Mouse (Mus musculus): ENCODE measurements around the gene Nudt19. TPM values are rescaled to one million over a fixed set of nuclear protein-coding genes. Genes with fewer than 3 reads are reported as not detected.
"Not testable (repeated sequence)": the region's sequence is repeated elsewhere in the genome, so short reads cannot be mapped to it uniquely, and the experiment has no call there.

Nudt19 gene
- total RNA-seq, 2 experiments from 2014 or later, result 24.4 to 55.3 TPM

DNA sequence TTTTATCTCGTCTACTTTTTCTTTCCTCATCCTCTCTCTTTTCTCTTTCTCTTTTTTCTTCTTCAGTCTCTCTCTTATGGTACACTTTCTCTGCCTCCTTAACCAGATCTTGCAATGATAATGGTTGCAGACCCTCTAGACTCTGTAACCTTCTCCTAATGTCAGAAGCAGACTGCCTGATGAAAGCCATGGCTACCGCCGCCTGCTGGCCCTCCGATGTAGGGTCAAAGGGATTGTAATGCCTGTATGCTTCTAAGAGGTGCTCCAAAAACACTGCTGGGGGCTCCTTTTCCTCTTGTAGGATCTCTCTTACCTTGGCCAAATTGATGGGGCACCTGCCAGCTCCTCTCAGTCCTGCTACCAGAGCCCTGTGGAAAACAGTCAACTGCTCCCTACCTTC lies 13.6 kb upstream of the Nudt19 start:
- ATAC-seq (replicated peaks; ENCODE audit: low FRiP score, poor library complexity, severe bottlenecking), result not testable (repeated sequence)

- ATAC-seq (replicated peaks; ENCODE audit: low FRiP score, poor library complexity, severe bottlenecking), result not testable (repeated sequence)
These were observed 9.9 kb upstream of the Nudt19 start for GRCm38 (mm10) chr7:35565965-35566364.

- ATAC-seq (replicated peaks; ENCODE audit: low FRiP score, poor library complexity, severe bottlenecking), result not testable (repeated sequence)
These were observed 8.8 kb upstream of the Nudt19 start for GRCm38 (mm10) chr7:35564872-35565271.

DNA sequence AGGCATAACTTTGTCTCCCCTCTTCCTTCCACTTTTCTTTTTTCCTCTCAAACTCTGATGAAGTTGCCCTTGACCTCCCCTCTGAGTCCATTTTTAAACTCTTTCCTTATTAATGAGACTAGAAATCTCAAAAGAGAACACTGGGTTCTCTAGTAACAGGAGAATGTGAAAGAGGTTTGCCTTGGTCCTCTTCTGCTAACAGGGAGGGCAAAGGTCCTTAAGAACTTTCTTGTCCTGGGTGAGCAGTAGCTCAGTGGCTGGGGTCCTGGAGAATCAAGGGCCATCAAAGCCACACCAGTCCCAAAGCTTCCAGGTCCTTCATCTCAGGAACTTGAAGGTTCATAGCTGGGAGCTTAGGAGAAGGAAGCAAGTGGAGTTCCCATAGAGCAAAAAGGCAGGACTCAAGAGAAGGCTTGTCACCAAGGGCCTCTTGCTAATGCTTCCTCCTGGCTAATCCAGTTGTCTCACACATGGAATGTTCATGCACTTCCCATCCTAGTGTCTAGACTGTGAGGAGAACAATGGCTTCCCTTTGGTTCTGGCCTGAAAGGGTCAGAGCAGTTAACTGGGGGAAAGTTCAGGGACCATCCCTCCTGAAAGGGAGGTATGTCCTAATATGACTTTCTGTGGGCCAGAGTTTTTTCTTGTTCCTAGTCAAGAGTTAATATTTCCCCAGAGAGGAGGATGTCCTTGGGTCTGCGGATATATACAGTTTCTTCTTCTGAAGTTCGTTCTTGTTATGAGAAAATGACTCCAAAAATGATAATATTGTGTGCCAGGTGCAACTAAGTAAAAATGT lies 8.2 kb upstream of the Nudt19 start:
- ATAC-seq (replicated peaks; ENCODE audit: low FRiP score, poor library complexity, severe bottlenecking), result no peak

GRCm38 (mm10) chr7:35563071-35563470 lies 7.0 kb upstream of the Nudt19 start:
- ATAC-seq (replicated peaks; ENCODE audit: low FRiP score, poor library complexity, severe bottlenecking), result no peak

- ATAC-seq (replicated peaks; ENCODE audit: low FRiP score, poor library complexity, severe bottlenecking), result peak; percentile 71
These were observed 3.7 kb upstream of the Nudt19 start for GRCm38 (mm10) chr7:35559838-35560237.

DNA sequence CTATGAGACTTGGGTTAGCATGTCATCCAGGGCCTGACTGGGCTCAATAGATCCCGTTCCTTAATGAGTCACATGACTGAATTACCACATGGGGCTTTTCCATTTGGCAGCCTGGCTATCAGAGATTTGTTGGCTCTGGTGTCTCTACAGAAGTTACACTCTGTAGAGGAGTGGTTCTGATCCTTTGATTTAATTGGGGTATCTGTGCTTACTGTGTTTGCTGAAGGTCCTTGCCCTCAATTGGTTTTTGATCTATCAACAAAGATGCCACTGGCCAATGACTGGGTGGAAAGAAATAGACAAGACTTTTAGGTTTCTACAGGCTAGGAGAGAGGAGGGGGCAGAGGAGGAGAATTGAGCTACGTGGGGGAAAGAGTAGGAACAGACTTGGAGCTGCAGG lies 2.6 kb upstream of the Nudt19 start:
- no peak for ATAC-seq (replicated peaks; ENCODE audit: low FRiP score, poor library complexity, severe bottlenecking)

GRCm38 (mm10) chr7:35557577-35557976 lies 1.5 kb upstream of the Nudt19 start:
- ATAC-seq (replicated peaks; ENCODE audit: low FRiP score, poor library complexity, severe bottlenecking), result no peak

- ATAC-seq (replicated peaks; ENCODE audit: low FRiP score, poor library complexity, severe bottlenecking), result peak; percentile 57
These were observed 801 bp upstream of the Nudt19 start for GRCm38 (mm10) chr7:35556905-35557304.

DNA sequence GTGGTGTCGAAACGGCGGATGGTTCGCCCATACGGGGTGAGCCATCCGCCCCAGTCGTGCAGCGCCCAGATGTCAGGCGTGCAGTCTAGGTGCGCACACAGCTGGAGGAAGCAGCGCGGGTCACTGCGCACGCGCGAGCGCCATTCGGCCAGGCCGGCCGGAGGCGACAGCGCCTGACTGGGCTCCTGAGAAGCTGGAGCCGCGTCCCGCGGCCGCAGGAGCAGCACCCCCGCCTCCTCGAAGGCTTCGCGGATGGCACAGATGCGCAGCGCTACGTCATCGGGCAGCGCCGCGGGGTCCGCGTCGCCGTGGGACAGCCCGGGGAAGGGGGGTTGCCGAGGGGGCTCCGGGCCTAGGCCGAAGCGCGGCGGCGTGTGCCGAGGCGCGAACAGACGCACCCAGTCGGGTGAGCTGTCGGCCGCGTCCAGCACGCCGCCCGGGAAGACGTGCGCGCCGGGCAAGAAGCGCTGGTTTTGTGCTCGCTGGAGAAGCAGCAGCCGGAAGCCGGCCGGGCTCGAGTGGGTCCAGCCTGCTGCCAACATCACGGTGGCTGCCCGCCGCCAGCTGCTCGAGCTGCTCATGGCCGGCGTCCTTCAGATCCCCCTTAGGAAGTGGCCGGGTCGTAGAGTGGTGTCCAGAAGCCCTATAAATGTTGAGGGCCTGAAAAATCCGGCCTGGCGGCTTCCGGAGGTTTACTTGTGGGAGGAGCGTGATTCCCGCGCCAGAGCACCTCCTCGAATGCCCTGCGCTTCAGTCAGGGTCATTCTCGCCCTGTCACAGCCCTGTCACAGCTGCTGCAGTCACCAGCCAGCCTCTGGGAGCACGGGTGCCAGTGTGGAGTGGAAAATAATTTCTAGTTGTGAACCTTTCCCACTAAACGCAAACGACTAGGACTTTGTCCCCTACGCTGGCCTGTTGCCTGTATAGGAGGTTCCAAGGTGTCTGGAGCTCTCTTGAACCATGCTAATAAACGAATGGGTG lies 590 bp downstream of the Nudt19 start:
- peak; percentile 71 for ATAC-seq (replicated peaks; ENCODE audit: low FRiP score, poor library complexity, severe bottlenecking)

DNA sequence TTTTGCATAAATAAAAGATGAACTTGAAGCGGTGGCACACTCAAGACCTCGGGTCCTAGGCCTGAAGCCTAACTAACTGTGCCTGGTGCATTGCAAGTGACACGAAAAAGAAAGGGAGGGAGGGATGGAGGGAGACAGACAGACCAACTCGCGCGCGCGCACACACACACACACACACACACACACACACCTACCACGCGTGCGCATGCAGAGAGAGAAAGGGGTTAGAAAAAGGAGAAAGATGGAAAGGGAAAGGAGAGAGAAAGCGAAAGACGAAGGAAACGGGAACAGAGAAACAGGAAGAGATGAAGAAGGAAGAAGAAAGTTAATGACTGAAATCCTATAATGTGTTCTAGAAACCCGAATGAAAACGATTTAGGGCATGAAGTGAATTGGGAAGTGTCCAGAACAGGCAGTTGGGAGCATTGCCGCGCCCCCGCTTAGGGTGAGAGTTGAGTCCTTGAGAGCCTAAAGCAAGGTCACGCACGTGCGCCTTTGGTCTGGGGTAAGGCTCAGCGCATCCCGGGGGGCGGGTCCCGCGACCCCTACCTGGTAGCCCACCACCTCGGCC lies 1.4 kb downstream of the Nudt19 start:
- ATAC-seq (replicated peaks; ENCODE audit: low FRiP score, poor library complexity, severe bottlenecking), result peak; percentile 11

- no peak for ATAC-seq (replicated peaks; ENCODE audit: low FRiP score, poor library complexity, severe bottlenecking)
These were observed 2.1 kb downstream of the Nudt19 start for GRCm38 (mm10) chr7:35553751-35554604.

GRCm38 (mm10) chr7:35545881-35546280 lies 10.2 kb downstream of the Nudt19 start:
- peak; percentile 88 for ATAC-seq (replicated peaks; ENCODE audit: low FRiP score, poor library complexity, severe bottlenecking)

DNA sequence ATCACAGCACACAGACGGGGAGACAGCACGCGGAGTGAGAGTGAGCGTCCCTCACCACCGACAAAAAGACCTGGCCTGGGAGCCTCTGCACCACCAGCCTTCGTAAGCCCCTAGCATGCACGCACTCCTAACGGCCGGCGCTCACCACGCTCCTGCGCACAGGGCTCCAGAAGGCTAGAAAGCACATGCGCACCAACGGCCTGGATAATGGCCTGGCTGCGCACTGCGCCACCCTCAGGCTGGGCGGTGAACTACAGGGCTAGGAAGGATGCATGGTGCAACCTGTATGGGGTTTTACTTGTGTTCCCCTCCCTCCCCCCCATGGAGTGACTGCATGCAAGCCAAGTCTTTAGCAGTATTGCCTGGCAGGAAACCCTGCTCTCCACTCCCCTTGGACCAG lies 18.5 kb downstream of the Nudt19 start, which contains the start of gene Tdrd12:
Gene Tdrd12, minus strand, starts transcription at position 184 of the 400 bp plus-strand sequence.
- ATAC-seq (replicated peaks; ENCODE audit: low FRiP score, poor library complexity, severe bottlenecking), result no peak

- ATAC-seq (replicated peaks; ENCODE audit: low FRiP score, poor library complexity, severe bottlenecking), result no peak
These were observed 20.2 kb downstream of the Nudt19 start for GRCm38 (mm10) chr7:35535750-35536512.

GRCm38 (mm10) chr7:35530544-35530943 lies 25.6 kb downstream of the Nudt19 start:
- not testable (repeated sequence) for ATAC-seq (replicated peaks; ENCODE audit: low FRiP score, poor library complexity, severe bottlenecking)

DNA sequence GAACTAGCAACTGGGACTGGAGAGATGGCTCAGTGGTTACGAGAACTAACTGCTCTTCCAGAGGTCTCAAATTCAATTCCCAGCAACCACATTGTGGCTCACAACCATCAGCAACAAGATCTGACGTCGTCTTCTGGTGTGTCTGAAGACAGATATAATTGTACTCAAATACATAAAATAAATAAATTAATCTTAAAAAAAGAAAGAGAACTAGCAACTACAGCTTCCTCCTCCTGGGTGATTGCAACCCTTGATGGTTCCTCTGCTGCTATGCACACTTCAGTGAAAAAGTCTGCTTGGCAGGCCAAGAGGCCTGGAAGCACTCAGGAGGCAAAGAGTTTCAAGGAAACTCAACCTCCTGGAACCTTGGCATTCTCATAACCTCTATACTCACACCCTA lies 26.1 kb downstream of the Nudt19 start:
- ATAC-seq (replicated peaks; ENCODE audit: low FRiP score, poor library complexity, severe bottlenecking), result no peak

DNA sequence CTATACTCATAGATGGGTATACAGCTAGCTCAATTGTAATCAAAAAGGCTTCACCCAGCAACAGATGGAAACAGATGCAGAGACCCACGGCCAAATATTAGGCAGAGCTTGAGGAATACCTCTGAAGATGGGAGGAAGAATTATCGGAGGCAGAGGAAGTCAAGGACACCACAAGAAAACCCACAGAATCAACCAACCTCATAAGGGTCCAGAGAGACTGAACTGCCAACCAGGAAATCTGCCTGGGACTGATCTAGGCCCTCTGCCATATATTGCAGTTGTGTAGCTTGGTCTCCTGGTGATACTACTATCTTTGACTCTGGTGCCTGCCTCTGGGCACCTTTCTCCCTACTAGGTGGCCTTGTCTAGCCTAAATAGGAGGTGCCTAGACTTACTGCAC lies 29.3 kb downstream of the Nudt19 start:
- ATAC-seq (replicated peaks; ENCODE audit: low FRiP score, poor library complexity, severe bottlenecking), result no peak

- no peak for ATAC-seq (replicated peaks; ENCODE audit: low FRiP score, poor library complexity, severe bottlenecking)
These were observed 54.1 kb downstream of the Nudt19 start for GRCm38 (mm10) chr7:35501995-35502394.
